Mouse (Mus musculus): ENCODE measurements around the gene Cldn1. TPM values are rescaled to one million over a fixed set of nuclear protein-coding genes. Genes with fewer than 3 reads are reported as not detected.

Gene Cldn1
- polyA plus RNA-seq, 2 experiments from 2014 or later, result not detected

Other genes starting within 250 kb of the Cldn1 start
- gene Cldn16, start 91.3 kb upstream of the Cldn1 start, polyA plus RNA-seq (2017; shearing (Covaris generic)), result not detected
- not detected for gene Tmem207, start 154.9 kb upstream of the Cldn1 start, polyA plus RNA-seq (2017; shearing (Covaris generic))
- gene Il1rap, start 209.9 kb upstream of the Cldn1 start, polyA plus RNA-seq (2017; shearing (Covaris generic)), result 10 to 100 TPM in 1 of 2 experiments, 1 to 10 TPM in 1; 9.4 to 14.2 TPM